Mouse (Mus musculus): ENCODE data around the gene Tmem191c. TPM values are rescaled to one million over a fixed set of nuclear protein-coding genes. Genes with fewer than 3 reads are reported as not detected.

Tmem191c gene
- polyA plus RNA-seq, 1 experiment from 2014 or later: 11.7 TPM

- peaks cover 10% of the 10 kb centered on the region; the same call in 1 of the 2 replicates for H3K36me3 ChIP-seq (ENCODE audit: control insufficient read depth, insufficient read depth, low read length)
- H3K4me3 ChIP-seq (ENCODE audit: low read depth, low read length): no peak overlapping the region
- no peak for ATAC-seq (ENCODE audit: insufficient number of reproducible peaks, insufficient read depth, low FRiP score, low read depth)
- 58% methylated on average over 7 of the region's 7 CpGs for WGBS
- H3K27me3 ChIP-seq (ENCODE audit: control insufficient read depth, insufficient read depth, low read length): no peaks in the 10 kb centered on the region
- H3K9me3 ChIP-seq (ENCODE audit: control insufficient read depth, low read depth, low read length): no peaks in the 10 kb centered on the region
- no peak overlapping the region for H3K27ac ChIP-seq (ENCODE audit: low read length)
- H3K4me2 ChIP-seq (replicated peaks; ENCODE audit: low read depth, low read length): no peak overlapping the region
- H3K9ac ChIP-seq (replicated peaks; ENCODE audit: low read depth, low read length): no peak overlapping the region
- H3K4me1 ChIP-seq (ENCODE audit: control insufficient read depth, insufficient read depth, low read length): peaks cover 24% of the 10 kb centered on the region
Observed at GRCm38 (mm10) chr16:17252841-17253240, 23.0 kb upstream of the Tmem191c start.

GRCm38 (mm10) chr16:17254005-17254597 lies 21.8 kb upstream of the Tmem191c start:
- no peak for ATAC-seq (ENCODE audit: insufficient number of reproducible peaks, insufficient read depth, low FRiP score, low read depth)
- 32% methylated on average over 4 of the region's 4 CpGs for WGBS
- H3K27me3 ChIP-seq (ENCODE audit: control insufficient read depth, insufficient read depth, low read length): no peaks in the 10 kb centered on the region
- no peaks in the 10 kb centered on the region for H3K9me3 ChIP-seq (ENCODE audit: control insufficient read depth, low read depth, low read length)
- H3K9ac ChIP-seq (replicated peaks; ENCODE audit: low read depth, low read length): no peak overlapping the region
- H3K4me3 ChIP-seq (ENCODE audit: low read depth, low read length): no peak overlapping the region
- peaks cover 24% of the 10 kb centered on the region for H3K4me1 ChIP-seq (ENCODE audit: control insufficient read depth, insufficient read depth, low read length)
- no peak overlapping the region for H3K4me2 ChIP-seq (replicated peaks; ENCODE audit: low read depth, low read length)
- peaks cover 22% of the 10 kb centered on the region for H3K36me3 ChIP-seq (ENCODE audit: control insufficient read depth, insufficient read depth, low read length)
- no peak overlapping the region for H3K27ac ChIP-seq (ENCODE audit: low read length)

DNA sequence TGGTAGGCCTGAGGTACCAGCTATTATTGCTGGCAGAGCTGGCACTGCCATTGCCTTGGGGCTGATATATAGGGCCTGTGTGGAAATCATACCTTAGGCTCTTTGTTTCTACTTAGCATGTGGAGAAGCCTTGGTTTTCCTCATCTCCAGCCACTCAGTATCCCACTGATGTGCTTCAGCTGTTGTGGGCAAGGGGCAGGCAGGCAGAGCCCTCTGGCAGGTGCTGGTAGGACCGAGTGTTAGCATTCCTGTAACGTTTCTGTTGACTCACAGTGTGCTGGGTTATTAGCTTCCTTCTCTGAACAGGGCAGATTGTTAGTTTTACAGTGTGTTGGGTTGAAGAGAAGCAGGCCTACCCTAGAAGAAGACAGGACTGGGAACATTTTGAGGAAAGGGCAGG lies 20.6 kb upstream of the Tmem191c start:
- H3K4me1 ChIP-seq (ENCODE audit: control insufficient read depth, insufficient read depth, low read length): peaks cover 24% of the 10 kb centered on the region
- H3K36me3 ChIP-seq (ENCODE audit: control insufficient read depth, insufficient read depth, low read length): peaks cover 26% of the 10 kb centered on the region
- 49% methylated on average over 2 of the region's 2 CpGs for WGBS
- no peak overlapping the region for H3K4me2 ChIP-seq (replicated peaks; ENCODE audit: low read depth, low read length)
- H3K27ac ChIP-seq (ENCODE audit: low read length): no peak overlapping the region
- ATAC-seq (ENCODE audit: insufficient number of reproducible peaks, insufficient read depth, low FRiP score, low read depth): no peak
- H3K9me3 ChIP-seq (ENCODE audit: control insufficient read depth, low read depth, low read length): no peaks in the 10 kb centered on the region
- no peak overlapping the region for H3K4me3 ChIP-seq (ENCODE audit: low read depth, low read length)
- no peaks in the 10 kb centered on the region for H3K27me3 ChIP-seq (ENCODE audit: control insufficient read depth, insufficient read depth, low read length)
- H3K9ac ChIP-seq (replicated peaks; ENCODE audit: low read depth, low read length): no peak overlapping the region

GRCm38 (mm10) chr16:17257359-17257821 lies 18.5 kb upstream of the Tmem191c start:
- H3K27ac ChIP-seq (ENCODE audit: low read length): no peak overlapping the region
- peaks cover 26% of the 10 kb centered on the region for H3K36me3 ChIP-seq (ENCODE audit: control insufficient read depth, insufficient read depth, low read length)
- 90% methylated on average over 9 of the region's 9 CpGs for WGBS
- H3K4me1 ChIP-seq (ENCODE audit: control insufficient read depth, insufficient read depth, low read length): peaks cover 13% of the 10 kb centered on the region
- no peak overlapping the region for H3K4me3 ChIP-seq (ENCODE audit: low read depth, low read length)
- no peaks in the 10 kb centered on the region for H3K27me3 ChIP-seq (ENCODE audit: control insufficient read depth, insufficient read depth, low read length)
- H3K9ac ChIP-seq (replicated peaks; ENCODE audit: low read depth, low read length): no peak overlapping the region
- no peaks in the 10 kb centered on the region for H3K9me3 ChIP-seq (ENCODE audit: control insufficient read depth, low read depth, low read length)
- no peak overlapping the region for H3K4me2 ChIP-seq (replicated peaks; ENCODE audit: low read depth, low read length)
- ATAC-seq (ENCODE audit: insufficient number of reproducible peaks, insufficient read depth, low FRiP score, low read depth): no peak

DNA sequence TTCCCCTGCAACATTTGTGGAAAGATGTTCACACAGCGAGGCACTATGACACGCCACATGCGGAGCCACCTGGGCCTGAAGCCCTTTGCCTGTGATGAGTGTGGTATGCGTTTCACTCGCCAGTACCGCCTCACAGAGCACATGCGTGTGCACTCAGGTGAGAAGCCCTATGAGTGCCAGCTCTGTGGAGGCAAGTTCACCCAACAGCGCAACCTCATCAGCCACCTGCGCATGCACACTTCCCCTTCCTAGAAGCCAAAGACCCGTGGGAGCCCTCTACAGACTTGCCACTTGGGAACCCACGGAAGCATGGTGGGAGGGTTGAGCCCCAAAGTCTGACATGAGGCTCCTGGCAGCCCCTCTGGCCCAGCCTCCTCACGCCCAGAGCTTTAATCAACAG lies 17.0 kb upstream of the Tmem191c start:
- peaks cover 26% of the 10 kb centered on the region for H3K36me3 ChIP-seq (ENCODE audit: control insufficient read depth, insufficient read depth, low read length)
- no peak overlapping the region for H3K4me2 ChIP-seq (replicated peaks; ENCODE audit: low read depth, low read length)
- H3K27ac ChIP-seq (ENCODE audit: low read length): no peak overlapping the region
- ATAC-seq (ENCODE audit: insufficient number of reproducible peaks, insufficient read depth, low FRiP score, low read depth): no peak
- whole genome bisulfite sequencing: 94% methylated on average over 12 of the region's 12 CpGs
- H3K9me3 ChIP-seq (ENCODE audit: control insufficient read depth, low read depth, low read length): no peaks in the 10 kb centered on the region
- no peak overlapping the region for H3K4me3 ChIP-seq (ENCODE audit: low read depth, low read length)
- no peak overlapping the region for H3K9ac ChIP-seq (replicated peaks; ENCODE audit: low read depth, low read length)
- H3K4me1 ChIP-seq (ENCODE audit: control insufficient read depth, insufficient read depth, low read length): peaks cover 4% of the 10 kb centered on the region
- H3K27me3 ChIP-seq (ENCODE audit: control insufficient read depth, insufficient read depth, low read length): no peaks in the 10 kb centered on the region

DNA sequence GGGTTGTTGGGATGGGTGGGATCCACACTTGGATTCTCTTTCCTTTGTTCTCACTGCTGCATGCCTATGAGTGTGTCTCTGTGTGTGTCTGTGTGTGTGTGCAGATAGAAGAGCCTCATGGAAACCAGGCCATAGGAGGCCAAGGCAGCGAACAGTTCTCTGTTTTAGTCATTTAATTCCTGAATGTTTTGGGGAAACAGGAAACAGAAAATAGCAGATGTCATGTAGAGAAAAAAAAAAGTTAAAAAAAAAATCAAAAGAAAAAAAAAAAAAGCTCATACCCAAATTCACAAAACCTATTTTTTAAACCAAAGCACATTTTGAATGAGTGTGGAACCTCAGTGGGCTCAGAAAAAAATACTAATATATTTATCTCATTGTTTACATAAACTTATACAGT lies 14.5 kb upstream of the Tmem191c start:
- Histone ChIP-seq H3K9me3 (ENCODE audit: control insufficient read depth, low read depth, low read length) (no peaks in the 10 kb centered on the region), H3K4me3 (ENCODE audit: low read depth, low read length) (no peak overlapping the region), H3K27ac (ENCODE audit: low read length) (no peak overlapping the region), H3K36me3 (ENCODE audit: control insufficient read depth, insufficient read depth, low read length) (peaks cover 24% of the 10 kb centered on the region), H3K4me1 (ENCODE audit: control insufficient read depth, insufficient read depth, low read length) (no peaks in the 10 kb centered on the region), H3K4me2 (replicated peaks; ENCODE audit: low read depth, low read length) (no peak overlapping the region), H3K27me3 (ENCODE audit: control insufficient read depth, insufficient read depth, low read length) (no peaks in the 10 kb centered on the region), H3K9ac (replicated peaks; ENCODE audit: low read depth, low read length) (no peak overlapping the region)
- ATAC-seq (ENCODE audit: insufficient number of reproducible peaks, insufficient read depth, low FRiP score, low read depth): no peak
- 92% methylated on average over 1 of the region's 1 CpGs for WGBS

DNA sequence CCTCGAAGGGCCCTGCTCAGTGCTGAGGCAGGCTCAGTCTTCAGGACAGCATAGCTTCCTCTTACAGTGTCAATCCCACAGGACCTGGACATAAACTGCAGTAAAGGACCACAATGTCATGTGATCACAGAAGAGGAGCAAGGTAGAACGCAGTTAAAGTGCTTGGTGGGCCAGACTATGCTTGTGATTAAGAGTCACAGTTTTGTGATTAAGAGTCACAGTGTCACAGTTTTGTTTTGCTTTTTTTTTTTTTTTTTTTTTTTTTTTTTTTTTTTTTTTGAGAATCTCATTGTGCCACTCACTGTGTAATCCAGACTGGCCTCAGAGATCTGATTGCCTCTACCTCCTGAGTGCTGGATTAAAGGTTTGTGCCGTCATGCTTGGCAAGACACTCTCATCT lies 9.8 kb upstream of the Tmem191c start:
- no peaks in the 10 kb centered on the region for H3K27me3 ChIP-seq (ENCODE audit: control insufficient read depth, insufficient read depth, low read length)
- no peaks in the 10 kb centered on the region for H3K36me3 ChIP-seq (ENCODE audit: control insufficient read depth, insufficient read depth, low read length)
- H3K9me3 ChIP-seq (ENCODE audit: control insufficient read depth, low read depth, low read length): peaks cover 5% of the 10 kb centered on the region; the same call in 1 of the 2 replicates
- H3K27ac ChIP-seq (ENCODE audit: low read length): no peak overlapping the region
- WGBS: 79% methylated on average over 3 of the region's 3 CpGs
- no peak overlapping the region for H3K4me2 ChIP-seq (replicated peaks; ENCODE audit: low read depth, low read length)
- H3K4me3 ChIP-seq (ENCODE audit: low read depth, low read length): no peak overlapping the region
- ATAC-seq (ENCODE audit: insufficient number of reproducible peaks, insufficient read depth, low FRiP score, low read depth): no peak
- H3K4me1 ChIP-seq (ENCODE audit: control insufficient read depth, insufficient read depth, low read length): no peaks in the 10 kb centered on the region
- H3K9ac ChIP-seq (replicated peaks; ENCODE audit: low read depth, low read length): no peak overlapping the region

DNA sequence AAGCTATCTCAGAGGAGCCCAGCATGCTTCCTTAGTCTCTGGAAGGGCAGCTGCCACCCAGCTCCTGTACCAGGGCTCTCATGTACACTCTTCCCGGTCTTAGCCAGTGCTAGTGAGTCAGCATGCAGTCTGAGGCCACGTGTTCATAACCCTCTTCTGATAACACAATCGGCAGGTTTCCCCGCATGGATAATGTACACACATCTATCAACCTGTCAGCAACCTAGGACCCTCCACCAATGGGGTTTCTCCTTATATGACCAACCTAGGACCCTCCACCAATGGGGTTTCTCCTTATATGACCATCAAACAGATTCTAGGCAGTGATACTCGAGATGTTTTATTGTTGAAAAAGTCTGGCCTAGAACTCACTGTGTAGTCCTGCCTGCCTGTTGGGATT lies 7.9 kb upstream of the Tmem191c start:
- no peak overlapping the region for H3K4me3 ChIP-seq (ENCODE audit: low read depth, low read length)
- H3K4me2 ChIP-seq (replicated peaks; ENCODE audit: low read depth, low read length): no peak overlapping the region
- no peak overlapping the region for H3K27ac ChIP-seq (ENCODE audit: low read length)
- no peaks in the 10 kb centered on the region for H3K4me1 ChIP-seq (ENCODE audit: control insufficient read depth, insufficient read depth, low read length)
- no peak overlapping the region for H3K9ac ChIP-seq (replicated peaks; ENCODE audit: low read depth, low read length)
- 40% methylated on average over 5 of the region's 5 CpGs for WGBS
- no peaks in the 10 kb centered on the region for H3K36me3 ChIP-seq (ENCODE audit: control insufficient read depth, insufficient read depth, low read length)
- H3K27me3 ChIP-seq (ENCODE audit: control insufficient read depth, insufficient read depth, low read length): no peaks in the 10 kb centered on the region
- peak; percentile 81 for ATAC-seq (ENCODE audit: insufficient number of reproducible peaks, insufficient read depth, low FRiP score, low read depth)
- peaks cover 5% of the 10 kb centered on the region; the same call in 1 of the 2 replicates for H3K9me3 ChIP-seq (ENCODE audit: control insufficient read depth, low read depth, low read length)

GRCm38 (mm10) chr16:17269872-17270271 lies 6.0 kb upstream of the Tmem191c start:
- Histone ChIP-seq H3K4me2 (replicated peaks; ENCODE audit: low read depth, low read length) (no peak overlapping the region), H3K36me3 (ENCODE audit: control insufficient read depth, insufficient read depth, low read length) (no peaks in the 10 kb centered on the region), H3K4me3 (ENCODE audit: low read depth, low read length) (no peak overlapping the region), H3K27me3 (ENCODE audit: control insufficient read depth, insufficient read depth, low read length) (no peaks in the 10 kb centered on the region), H3K4me1 (ENCODE audit: control insufficient read depth, insufficient read depth, low read length) (no peaks in the 10 kb centered on the region), H3K9me3 (ENCODE audit: control insufficient read depth, low read depth, low read length) (peaks cover 5% of the 10 kb centered on the region; the same call in 1 of the 2 replicates), H3K9ac (replicated peaks; ENCODE audit: low read depth, low read length) (no peak overlapping the region), H3K27ac (ENCODE audit: low read length) (no peak overlapping the region)
- ATAC-seq (ENCODE audit: insufficient number of reproducible peaks, insufficient read depth, low FRiP score, low read depth): no peak
- WGBS: 85% methylated on average over 5 of the region's 5 CpGs
